Mouse (Mus musculus) frontal cortex, adult 2 months (tissue): ENCODE data around the gene Cbfa2t2. TPM values are rescaled to one million over a fixed set of nuclear protein-coding genes. Genes with fewer than 3 reads are reported as not detected.
"Not testable (repeated sequence)": the region's sequence is repeated elsewhere in the genome, so short reads cannot be mapped to it uniquely, and the experiment has no call there.

Source experiments
- DNase-seq, 2 experiments: peaks; one replicate each; pipeline ENCODE4 v3.0.0; 2022; ENCODE audit warnings: low spot score in 1 of 2; ENCODE audit errors: extremely low spot score in 1 of 2
- polyA plus RNA-seq: library from polyadenylated mRNA; depleted of rRNA; stranded (reverse); fragments of >200 nt; gene quantifications from 2 replicates; pipeline ENCODE4 v1.2.3, GENCODE M21; 2012

Gene Cbfa2t2
- polyA plus RNA-seq, 1 experiment, result 31.7 TPM

DNA sequence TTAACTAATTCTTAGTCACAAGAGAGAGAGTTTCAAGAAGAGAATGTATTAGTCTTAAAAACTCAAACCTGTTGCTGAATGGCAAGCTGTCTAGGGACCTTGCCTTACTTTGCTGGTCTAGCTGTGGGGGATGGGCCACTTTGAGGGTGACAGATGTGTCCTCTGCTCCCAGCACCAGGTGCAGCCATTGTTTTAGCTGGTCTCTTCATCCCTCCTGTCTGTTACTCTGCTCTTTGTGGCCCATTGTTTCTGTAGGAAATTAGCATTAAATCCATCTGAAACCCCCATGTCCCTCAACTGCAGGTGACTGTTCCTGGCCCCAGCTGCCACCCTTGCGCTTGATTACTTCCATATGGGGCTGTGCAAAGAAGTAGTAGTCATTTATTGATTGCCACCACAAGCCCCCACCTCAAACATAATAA is 29.6 kb downstream of the Cbfa2t2 start:
- DNase-seq, result no peak

DNA sequence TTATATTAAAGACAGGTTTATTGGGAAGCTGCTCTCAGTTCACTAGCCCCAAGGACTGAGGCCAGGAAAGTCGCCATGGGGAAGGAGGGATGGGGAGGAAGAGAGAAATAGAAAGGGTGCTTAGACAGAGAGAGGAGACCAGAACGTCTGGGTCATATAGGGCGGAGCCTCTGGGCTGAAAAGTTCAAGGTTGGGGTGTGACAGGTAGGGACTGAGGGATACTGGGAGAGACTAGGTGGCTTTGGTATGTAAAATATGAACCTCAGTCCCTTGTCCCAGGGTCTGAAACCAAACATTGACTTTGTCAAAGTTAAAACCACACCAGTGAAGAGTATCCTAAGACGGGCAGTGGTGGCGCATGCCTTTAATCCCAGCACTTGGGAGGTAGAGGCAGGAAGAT is 30.9 kb downstream of the Cbfa2t2 start:
- no peak for DNase-seq

DNA sequence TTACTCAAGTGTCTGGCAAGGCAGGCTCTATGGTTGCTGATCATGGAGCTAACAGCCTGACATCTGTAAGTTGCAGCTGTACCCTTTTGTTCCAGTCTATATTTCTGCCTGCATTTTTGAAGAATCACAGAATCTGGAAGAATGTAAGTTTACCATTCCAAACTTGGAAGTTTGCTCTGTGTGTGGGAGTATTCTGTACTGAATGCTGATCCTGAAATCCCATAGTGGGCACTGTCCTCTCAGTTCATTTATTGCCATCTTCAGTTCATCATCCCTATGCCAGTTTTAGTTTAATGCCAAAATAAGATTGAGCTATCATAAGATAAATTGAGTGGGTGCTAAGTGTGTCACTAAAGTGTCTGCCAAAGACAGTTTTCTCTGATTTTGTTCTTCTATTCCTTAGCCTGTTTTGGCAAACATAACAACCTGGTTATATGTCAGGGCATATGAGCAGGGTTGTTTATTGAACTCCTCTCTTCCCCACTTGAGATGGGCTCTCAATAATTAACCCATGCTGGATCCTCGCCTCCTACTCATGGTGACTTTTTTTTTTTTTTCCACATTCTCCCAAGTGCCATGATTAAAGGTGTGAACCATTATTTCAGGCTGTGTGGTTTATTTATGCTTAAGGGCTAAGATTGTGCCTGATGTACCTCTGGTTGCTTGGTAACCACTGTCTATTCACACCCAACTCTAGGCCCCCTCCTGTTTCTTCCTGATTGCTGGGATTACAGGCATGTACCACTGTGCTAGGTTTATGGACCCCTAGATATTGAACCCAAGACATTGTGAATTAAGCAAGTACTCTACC is 38.2 kb downstream of the Cbfa2t2 start:
- peak in 1 of 2 experiments; percentile 48 for DNase-seq

DNA sequence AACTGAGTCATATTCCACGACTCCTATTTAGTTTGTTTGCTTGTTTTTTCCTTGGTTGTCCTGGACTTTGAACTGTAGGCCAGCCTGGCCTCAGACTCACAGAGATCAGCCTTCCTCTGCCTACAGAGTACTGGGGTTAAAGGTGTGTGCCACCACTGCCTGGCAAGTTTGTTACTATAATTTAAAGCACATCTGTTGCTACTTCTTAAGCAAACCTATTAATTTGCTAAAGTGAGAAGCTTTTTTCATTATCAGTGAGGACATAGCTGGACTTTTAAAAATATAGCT is 38.7 kb downstream of the Cbfa2t2 start:
- DNase-seq, result no peak

DNA sequence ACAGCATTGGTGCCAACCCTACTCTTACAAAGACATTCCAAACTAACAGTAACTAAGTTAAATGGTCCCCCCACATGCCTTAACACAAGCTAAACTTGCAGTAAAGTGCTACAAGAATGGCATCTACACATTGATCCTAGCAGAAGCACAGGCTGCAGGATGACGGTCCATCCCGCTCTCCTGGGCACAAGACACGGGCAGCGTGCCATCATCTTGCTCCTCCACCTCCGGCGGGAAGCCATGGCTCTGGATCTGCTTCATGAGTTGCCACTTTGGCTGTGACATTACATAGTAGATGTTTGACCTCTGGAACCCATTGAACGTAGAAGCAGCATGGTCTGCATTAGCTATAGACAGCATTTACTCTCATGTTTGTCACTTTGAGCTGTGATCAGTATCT is 39.6 kb downstream of the Cbfa2t2 start:
- no peak for DNase-seq

DNA sequence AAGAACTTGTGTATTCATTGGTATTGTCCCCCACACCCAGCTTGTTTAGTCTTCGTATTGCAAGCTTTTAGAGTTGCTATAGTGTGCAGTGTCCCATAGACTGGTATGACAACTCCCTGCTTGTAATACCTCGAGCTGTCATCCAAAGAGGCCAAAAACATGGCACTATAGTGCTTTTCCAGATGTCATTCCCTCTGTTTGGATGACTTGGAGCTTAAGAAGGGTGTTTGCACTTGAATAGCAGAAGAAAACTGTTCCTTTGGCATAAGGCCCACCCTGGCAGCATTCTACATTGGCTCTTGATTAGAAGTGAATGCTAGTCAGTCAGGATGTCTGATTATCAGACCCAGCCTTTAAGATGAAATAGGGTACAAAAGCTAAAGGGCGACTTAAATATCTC is 40.7 kb downstream of the Cbfa2t2 start:
- DNase-seq, result peak in 1 of 2 experiments; percentile 50

DNA sequence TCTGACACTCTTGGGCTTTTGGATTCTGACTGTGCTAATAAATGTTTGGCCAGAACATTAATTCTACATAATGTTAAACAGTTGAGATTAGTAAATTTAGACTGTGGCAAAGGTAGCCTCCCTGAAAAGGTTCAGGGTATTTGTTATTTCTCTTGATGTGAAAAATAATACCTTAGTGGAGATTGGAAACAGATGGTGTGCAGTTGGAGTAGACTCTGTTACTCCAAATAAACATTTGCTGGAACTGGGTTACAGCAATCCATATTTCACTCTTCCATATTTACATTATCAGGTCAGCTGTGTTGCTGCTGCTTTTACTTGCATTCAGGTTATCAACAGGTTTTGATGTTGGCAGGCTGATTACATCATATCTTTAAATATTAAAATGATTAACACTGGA is 55.5 kb downstream of the Cbfa2t2 start:
- DNase-seq, result no peak

DNA sequence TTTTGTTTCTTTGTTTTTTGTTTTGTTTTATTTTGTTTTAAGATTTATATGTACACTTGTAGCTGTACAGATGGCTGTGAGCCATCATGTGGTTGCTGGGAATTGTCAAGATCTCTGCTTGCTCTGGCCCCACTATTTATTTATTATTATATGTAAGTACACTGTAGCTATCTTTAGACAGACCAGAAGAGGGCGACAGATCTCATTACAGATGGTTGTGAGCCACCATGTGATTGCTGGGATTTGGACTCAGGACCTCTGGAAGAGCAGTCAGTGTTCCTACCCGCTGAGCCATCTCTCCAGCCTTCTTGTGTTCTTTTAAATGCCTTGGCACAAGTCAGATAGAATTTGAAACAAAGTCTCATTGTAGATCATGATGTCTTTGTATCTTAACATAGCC is 57.3 kb downstream of the Cbfa2t2 start:
- DNase-seq, result not testable (repeated sequence)

DNA sequence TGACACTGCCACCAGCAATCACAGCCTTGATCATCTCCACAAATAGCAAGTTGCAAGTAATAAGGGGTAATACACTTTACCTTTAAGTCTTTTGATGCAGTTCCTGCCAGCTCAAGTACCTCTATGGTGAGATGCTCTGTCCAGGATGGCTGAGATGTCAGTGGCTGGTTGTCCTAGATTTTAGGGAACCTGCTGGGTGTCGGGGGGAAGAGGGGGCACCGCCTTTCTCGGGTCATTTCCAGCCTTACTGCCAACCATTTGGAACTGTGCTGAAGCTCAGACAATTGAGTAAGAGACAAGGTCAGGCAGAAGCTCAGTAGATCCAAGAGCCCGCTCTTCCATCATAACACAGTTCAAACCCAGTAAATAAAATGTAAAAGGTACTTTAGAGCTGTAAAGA is 58.7 kb downstream of the Cbfa2t2 start:
- no peak for DNase-seq

DNA sequence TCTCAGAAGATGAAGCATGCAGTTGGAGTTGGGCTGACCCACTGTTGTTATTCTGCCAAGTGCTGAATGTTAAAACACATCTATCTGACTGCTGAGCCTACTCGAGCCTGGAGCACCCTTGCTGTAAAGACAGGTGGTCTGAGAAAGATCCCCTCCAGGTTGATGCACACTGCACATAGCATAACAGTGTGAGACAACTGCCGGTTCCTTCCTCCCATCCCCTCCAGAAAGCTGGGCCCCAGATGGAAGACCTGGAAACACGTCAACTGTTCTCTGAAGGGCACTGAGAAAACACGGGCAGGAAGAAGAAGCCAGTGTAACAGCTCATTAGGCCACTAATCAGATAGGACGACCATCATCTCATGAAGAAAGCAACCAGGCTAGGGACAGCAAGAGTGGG is 62.3 kb downstream of the Cbfa2t2 start:
- DNase-seq, result no peak

DNA sequence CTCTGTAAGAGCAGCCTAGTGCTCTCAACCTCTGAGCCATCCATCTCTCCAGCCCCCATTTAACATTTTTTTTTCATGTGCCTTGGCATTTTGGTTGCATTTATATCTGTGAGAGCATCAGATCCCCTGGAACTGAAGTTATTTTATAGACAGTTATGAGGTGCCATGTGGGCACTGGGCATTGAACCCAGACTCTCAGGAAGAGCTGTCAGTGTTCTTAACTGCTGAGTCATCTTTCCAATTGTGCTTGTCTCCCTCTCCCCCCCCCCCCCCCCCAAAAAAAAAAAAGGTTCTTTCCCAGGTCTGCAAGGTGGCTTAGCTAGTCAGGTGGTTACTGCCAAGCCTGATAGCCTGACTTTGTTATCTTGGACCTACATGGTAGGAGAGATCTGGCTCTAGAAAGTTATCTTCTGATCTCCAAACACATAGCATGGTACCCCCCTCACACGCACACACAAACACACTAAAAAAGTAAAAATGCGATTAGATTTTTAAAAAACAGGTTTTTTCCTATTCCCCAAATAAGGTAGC is 63.5 kb downstream of the Cbfa2t2 start:
- no peak for DNase-seq

DNA sequence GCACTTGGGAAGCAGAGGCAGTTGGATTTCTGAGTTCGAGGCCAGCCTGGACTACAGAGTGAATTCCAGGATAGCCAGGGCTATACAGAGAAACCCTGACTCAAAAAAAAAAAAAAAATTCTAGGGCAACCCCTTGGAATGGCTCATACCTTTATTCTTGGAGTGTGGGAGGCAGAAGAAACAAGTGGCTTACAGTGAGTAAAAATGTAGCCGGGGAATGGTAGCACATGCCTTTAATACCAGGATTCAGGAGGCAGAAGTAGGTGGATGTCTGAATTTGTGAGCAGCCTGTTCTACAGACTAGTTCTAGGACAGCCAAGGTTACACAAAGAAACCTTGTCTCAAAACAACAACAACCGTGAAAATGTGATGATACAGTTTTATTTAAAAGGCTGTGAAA is 64.5 kb downstream of the Cbfa2t2 start:
- DNase-seq, result peak in 1 of 2 experiments; percentile 30

DNA sequence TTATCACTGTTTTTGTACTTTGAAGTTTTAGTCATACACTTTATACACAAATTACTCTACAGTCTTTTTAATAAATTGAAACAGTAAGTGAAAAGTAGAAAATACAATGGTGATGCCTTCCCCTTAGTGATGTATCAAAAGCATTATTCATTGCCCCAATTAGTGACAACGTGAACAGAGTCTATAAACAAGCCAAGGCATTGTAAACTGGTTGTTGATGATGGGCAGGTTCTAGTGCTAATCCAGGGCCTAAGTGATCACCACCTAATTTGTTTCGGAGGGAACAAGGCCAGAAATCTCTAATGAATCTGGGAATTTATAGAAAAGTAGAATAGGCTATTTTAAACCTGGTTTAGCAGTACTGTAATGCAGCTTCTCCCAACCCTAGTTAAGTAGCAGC is 70.8 kb downstream of the Cbfa2t2 start:
- no peak for DNase-seq

DNA sequence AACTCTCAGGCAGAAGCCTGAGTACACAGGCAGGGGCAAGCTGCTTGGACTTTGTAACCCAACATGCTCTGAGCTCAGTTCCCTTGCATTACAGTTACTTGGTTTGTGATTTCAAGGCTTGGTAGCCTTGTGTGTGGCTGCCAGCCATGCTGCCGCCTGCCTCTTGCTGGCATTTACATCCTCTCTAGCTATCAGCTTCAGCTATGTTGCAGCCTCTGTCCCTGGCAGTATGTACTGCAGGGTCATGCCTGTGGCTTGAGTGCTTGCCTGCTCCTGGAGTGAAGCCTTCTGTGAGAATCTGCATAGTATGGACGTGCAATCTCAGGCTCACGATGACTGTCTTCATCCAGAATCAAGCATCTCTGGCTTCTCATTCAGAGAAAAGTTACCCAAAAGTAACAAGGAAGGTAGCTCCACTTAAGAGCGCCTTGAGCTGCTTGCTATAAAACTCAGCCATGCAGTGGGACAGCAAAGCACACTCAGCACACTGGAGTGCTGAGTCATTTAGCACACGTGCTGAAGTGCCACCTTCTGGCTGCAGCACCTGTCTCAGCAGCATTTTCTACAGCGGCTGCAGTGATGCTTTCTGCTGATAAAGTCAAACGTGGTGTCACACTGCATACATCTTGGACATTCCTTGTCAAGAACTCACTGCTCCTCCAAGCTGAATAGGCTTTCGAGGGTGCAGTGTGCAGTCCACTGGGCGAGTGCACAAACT is 71.4 kb downstream of the Cbfa2t2 start:
- peak in 1 of 2 experiments; percentile 55 for DNase-seq

DNA sequence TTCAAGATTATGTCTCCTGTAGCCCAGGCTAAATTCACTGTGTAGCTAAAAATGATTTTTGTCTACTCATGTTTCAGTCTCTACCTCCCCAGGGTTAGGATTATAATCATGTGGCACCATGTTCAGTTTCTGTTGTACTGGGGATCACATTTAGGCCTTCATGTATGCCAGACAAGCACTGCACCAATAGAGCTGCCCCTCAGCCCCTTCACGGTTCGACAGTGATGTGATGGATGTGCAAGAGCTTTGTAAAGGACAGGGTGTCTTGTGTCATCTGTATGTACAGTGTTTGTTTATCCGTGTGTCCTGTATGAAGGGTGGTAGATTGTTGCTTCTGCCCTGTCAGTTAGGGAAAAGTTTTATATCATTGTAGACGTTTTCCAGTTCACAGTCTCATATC is 72.2 kb downstream of the Cbfa2t2 start:
- no peak for DNase-seq

DNA sequence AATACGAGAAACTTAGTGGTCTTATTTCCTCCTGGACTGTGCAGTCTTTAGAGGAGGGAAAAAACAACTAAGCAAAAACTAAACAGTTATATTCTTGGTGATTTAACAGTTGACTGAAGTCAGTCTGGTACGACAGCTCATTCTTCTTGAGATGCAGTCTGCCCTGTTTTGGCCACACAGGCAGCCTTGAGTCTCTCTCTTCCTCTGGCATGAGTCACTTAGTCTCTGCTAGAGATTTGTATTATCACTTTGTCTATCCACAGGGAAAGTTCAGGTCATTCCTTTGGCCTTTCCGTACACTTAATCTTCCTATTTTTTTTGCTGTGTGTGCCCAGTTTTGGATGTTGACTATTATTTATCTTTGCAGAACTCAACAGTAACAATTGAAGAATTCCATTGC is 73.9 kb downstream of the Cbfa2t2 start:
- DNase-seq, result no peak

DNA sequence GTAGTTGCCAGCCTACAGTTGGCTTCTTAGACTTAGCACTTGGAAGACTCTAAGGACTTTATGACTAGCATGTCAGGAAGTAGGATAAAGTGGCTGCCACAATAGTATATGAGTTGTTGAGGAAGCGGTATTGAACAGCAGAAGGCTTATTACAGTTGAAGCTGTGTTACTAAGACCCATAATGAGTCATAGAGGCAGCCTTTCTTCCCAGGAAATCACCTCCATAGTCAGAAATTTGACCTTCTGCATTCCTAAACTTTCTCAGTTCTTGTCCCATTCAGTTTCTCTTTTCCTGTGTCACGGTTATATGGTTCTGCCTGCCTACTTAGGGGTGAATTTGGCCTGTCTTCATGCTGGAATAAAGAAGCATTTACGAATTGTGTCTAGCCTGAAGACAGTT is 80.7 kb downstream of the Cbfa2t2 start:
- DNase-seq, result no peak

DNA sequence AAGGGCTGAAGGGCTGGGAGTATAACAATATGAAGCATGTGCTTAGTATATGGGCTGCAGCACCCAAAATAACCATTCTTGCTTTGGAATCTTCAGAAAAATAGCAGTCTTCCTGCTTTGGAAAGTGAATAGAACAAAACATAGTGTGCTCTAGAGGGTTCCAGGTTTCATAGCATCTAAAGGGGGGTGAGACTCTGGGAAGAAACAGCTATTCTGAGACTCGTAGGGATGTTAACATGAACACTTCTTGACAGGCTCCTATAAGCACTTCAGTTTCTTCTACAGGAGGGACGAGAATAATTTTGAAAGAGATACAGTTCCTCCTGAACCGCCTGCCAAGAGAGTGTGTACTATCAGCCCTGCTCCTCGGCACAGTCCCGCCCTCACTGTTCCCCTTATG is 81.1 kb downstream of the Cbfa2t2 start:
- peak in 1 of 2 experiments; percentile 21 for DNase-seq

DNA sequence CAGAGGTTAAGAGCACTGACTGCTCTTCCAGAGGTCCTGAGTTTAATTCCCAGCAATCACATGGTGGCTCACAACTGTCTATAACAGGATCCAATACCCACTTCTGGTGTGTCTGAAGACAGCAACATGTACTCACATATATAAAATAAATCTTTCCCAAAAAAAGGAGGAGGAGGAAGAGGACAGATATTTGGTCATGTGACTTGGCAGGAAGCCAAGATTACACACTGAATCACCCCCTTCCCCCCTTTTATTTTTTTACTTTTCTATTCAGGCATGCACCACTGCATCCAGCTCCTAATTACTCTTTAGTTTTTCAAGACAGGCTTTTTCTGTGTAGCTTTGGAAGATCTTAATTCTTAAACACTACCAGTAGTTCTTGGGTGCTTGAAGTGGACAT is 85.2 kb downstream of the Cbfa2t2 start:
- no peak for DNase-seq

DNA sequence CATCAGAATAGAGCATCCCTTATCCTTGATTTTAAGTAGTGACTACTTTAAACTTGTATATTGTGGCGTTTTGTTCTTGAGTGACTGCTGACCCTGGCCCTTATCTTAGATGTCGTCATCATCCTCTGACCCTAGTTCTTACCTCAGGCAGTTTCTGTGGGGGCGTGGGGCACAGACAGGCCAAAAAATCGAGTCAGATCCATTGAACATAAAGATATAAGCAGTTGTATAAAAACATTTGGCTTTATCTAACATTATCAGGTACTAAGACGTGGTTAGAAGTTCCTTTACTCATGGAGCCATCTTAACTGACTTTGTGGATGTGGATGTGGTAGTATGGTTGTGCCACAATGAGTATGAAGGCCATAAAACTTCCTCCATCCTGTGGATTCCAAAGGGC is 86.1 kb downstream of the Cbfa2t2 start:
- no peak for DNase-seq

DNA sequence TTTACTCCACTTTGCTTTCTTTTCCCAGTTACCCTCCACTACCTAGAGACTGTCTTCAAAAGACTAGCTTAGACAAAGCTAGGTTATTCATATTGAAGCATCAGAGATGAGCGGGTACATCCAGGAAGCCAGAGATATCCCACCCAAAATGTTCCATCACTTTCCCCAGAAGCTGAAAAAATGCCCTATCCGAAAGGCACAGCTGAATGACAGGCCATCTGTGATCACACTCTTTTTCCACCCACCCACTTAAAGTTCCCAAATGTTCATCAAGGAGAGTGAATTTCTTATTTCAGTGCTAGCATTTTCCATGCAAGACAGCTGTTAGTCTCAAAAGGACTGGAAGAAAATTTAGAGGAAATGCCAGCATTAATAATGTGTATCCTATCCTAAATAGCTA is 89.0 kb downstream of the Cbfa2t2 start:
- DNase-seq, result peak; percentile 45 to 78

DNA sequence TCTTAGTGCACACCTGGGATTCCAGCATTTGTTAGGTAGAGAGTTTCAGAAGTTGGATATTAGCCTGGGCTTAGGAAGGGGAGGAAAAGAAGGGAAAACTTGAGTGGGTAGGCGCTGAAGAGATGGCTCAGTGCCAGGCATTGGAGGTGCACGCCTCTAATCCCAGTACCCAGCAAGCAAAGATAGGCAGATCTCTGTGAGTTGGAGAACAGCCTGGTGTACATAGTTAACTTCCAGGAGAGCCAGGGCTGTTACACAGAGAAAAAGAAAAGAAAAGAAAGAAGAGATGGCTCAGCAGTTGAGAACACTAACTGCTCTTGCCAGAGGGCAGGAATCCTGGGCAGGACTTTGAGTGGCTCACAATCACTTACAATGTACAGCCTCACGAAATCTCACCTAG is 90.2 kb downstream of the Cbfa2t2 start:
- no peak for DNase-seq
